Mouse (Mus musculus) frontal cortex, postnatal 25 days (tissue): ENCODE data around the gene Ndst2.
A peak's percentile ranks its signal among the peaks of the same experiment; 100 is the strongest.
"Not testable (repeated sequence)": the region's sequence is repeated elsewhere in the genome, so short reads cannot be mapped to it uniquely, and the experiment has no call there.

Source experiments
- DNase-seq, 2 experiments: peaks; one replicate each; pipeline ENCODE4 v3.0.0; 2022; ENCODE audit warnings: low spot score in 2 of 2

Ndst2 gene

DNA sequence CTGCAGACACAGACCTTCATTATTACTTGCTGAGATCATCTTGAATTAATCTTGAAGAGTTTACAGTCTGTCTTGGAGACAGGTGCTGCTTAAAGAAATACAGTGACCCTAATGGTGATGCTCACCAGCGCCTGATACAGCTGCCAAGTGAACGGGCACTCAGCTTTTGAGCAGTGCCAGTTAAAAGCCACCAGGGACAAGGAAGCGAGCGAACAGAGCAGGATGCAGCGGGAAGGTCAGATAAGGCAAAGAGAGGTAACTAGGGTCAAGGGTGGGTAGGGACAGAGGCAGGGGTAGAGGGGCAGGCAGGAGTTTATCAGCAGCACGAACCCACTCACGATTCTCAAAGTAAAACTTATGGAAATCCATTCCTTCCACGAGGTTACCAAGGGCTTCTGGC is 4.1 kb upstream of the Ndst2 start:
- no peak for DNase-seq

DNA sequence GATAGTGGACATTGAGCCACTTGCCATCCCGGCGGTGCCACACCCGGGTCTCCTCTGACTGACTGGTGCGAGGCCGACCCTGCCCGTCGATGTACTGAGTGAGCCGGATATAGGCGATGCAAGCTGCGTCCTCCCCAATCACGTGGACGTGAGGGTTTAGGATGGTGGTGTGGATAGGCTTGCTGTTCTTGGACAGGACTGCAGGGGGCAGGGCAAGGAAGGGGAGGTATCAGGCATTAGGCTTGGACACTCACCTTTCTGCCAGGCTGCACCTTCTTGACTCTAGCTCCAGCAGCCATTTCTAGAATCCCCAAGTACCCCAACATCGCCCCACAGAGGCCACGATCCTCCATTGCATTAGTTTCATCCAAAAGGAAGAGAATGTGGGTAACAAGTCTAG is 2.9 kb upstream of the Ndst2 start:
- no peak for DNase-seq

DNA sequence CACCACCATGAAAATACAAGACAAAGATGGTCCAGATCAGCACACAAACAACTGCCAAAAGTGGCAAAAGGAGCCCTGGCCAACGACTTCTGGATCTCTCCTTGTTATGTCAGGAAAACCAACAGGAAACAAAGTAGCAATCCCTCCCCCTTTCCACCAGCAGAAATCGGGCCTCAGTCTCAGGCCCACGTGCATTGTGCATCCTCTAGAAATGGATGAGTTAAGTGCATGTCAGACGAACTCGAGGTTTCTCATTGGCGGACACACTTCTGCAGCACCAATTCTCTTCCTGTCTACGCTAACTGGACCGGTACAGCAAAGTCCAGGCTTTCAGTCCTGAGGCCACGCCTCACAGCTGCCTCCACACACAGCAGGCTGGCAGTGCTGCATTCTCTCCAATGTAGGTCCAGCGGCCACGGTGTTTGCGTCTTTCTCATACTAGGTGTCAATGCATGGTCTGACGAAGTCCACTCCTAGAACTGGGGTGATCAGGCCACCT is 1.6 kb upstream of the Ndst2 start:
- no peak for DNase-seq

DNA sequence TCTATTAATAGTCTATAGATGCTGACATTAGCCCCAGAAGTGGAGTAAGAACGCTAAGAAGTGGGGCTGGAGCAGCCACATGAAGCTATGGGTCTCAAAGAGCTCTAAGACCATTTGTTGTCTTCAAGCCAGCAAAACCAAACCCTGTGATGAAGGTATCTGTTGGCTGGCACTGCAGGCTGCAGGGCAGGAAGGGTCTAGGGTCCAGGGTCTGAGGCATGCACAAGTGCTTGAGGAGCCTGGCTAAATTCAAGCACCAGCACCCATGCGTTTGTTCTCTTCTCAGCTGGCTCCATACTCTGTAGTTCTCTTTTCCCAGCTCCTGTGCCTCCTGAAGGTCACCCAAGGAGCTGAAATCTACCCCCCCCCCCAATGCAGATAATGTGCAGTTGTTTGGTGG is 690 bp upstream of the Ndst2 start:
- DNase-seq, result no peak

DNA sequence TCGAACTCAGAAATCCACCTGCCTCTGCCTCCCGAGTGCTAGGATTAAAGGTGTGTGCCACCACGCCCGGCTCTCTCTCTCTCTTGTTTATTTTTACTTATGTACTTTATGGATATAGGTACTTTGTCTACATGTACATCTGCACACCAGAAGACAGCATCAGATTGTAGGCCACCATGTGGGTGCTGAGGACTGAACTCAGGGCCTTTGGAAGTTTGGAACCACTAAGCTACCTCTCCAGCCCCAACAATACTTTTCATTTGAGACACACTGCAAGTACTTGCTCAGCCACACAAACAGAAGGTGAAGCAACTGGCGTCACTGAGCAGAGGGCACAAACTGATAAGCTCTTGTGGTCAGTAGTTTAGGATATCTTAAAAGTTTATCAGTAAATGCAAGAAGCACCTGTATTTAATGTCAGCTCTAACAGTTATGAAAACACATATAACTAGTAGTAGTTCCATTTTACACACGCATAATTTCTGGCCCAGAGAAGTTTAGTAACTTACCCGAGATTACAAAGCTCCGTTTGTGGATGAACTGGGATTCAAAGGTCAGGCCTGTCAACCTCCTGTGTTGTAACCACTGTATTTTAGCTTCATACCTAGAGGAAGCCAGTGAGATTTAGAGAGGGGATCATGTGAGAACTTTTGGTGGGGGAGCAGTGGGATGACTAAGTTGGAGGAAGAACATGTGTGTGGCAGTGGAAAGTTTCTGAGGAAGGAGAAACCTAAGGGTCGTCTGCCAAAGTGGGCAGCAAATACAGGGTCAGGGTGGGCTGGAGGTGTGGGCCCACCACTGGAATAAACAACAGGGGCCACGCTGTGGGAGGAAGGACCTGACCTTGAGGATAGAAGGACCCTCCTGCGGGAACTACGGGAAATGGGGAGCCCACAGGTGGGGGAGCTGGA is 1.1 kb downstream of the Ndst2 start:
- DNase-seq, result no peak

DNA sequence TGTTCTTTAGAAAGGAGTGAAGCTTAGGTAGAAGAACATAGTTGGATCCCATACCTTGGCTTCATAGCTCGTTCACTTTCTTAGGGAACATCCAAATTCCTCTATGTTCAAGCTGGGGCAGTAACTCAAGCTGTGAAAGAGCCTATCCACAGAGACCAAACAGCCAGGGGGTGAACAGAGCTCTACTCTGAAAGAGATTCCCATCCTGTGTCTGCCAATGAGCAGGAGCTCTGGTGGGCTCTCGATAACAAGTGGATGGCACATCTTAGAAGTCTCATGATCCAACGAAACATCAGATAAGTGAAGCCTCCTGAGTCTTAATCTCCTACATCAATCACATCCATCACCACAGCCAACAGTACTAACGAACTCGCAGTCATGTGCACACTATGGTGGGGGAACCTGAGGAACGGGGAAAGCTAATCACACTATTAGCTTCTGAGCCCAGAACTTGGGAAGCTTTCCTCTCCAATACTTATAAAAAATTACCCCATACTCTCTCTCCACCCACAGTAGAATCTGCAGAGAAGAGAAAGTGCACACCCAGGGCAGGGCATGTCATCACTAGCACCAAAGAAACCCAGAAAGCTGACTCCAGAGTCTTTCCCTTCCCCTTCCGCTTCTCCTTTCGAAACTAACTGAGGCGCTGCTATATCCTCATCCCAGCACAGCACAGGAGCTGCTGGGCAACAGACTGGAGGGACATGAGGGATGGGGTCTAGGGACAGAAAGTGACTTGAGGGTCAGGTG is 3.3 kb downstream of the Ndst2 start:
- DNase-seq, result no peak

DNA sequence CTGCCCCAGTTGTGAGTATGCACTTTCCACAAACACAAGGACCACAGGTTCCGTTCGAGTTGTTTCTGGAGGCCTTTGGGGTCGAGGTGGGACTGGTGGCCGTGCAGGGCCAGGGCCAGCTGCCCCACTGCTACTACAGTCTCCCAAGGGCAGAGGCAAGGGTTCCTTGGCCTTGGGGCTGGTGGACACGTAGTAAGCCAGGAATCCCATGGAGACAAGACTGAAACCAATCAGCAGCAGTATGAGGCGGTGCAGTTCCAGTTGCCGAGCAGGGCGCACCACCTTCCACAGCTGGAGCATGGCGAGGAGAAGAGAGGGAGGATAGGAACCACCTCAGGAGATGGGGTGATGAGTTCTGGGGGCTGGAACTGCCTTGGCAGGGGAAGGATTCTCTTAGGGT is 4.5 kb downstream of the Ndst2 start:
- DNase-seq, result no peak

DNA sequence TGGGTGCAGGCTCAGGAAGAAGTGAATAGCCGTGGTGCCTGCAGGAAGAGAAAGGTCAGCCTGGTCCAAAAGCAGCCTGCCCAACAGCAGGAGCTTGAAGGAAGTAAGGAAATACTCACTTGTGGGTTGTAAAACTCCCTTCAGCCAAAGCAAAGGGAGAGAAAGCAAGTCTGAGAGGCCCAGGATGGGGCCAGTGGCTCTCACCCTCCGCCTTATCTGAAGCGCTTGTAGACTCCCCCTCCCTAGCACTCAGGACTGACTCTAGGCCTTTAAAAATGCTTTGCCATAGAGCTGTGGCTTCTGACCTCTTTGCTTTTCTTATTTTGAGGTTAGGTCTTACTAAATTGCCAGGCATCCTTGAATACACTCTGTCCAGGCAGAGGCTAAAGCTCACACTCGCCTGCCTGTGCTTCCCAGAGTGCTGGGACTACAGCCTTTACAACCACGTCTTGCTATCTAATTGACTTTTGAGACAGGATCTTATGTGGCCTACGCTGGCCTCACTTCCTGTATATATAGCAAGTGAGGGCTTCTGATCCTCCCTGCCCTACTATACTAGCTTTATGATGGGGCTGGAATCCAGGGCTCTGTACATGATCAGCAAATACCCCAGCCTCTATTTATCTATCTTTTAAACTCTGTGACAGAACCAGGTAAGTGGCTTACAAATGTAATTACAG is 8.6 kb downstream of the Ndst2 start:
- no peak for DNase-seq

DNA sequence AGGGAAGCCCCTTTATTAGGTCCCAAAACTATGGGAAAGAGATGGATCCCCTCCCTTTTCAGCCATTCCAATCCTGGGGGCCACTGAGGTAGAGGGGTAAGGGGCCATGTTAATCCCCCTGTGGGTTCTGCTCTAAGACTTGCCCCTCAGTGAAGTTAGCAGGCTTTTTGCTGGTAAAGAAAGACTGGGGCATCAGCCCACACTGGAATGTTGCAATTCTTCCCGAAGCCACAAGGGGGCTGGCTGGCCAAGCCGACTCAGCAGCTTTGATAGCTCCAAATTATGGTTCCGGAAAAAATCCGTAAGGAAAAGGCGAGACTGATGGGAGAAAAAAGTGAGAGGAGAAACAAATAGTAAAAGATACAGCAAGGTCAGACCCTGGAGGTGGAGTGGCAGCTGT is 10.3 kb downstream of the Ndst2 start:
- peak; percentile 42 to 55 for DNase-seq

DNA sequence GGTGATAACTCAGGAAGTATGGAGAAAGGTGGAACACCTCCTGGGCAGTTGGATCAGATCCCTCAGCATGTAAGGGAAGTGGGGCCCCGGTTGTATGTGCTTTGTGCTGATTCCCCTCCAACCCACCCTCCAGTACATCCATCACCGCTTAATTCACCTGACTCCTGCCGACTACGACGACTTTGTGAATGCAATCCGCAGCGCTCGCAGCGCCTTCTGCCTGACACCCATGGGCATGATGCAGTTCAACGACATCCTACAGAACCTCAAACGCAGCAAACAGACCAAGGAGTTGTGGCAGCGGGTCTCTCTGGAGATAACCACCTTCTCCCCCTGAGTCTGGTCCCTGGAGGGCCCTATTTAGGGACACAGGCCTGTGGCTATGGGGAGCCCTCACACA is 11.4 kb downstream of the Ndst2 start:
- no peak for DNase-seq

DNA sequence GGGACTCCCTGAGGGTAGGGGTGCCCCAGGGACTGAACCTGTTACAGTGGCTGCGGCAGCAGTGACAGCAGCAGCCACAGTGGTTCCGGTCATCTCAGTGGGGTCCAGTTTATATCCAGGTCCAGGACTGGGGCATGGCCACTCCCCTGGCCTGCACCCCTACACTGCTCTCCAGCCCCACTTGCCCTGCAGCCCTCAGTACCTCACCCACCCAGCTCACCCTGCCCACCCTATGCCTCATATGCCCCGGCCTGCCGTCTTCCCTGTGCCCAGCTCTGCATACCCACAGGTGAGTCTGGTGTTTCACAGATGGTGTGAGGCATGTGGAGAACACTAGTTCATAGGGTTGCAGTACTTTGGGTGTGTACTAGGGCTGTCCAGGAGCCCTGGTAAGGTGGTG is 13.0 kb downstream of the Ndst2 start:
- DNase-seq, result no peak

DNA sequence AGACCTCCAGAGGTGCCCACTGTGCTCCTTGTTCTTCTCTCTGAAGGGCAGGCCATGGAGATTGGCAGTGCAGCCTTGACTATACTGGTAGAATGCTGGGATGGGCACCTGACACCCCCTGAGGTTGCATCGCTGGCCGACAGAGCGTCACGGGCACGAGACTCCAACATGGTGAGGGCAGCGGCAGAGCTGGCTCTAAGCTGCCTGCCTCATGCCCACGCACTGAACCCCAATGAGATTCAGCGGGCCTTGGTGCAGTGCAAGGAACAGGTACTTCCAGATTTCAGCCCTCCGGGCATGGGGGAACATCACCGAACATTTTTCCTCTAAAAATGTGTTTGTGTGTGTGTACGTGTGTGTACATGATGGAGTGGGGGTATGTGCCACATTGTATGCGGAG is 14.6 kb downstream of the Ndst2 start:
- DNase-seq, result no peak

DNA sequence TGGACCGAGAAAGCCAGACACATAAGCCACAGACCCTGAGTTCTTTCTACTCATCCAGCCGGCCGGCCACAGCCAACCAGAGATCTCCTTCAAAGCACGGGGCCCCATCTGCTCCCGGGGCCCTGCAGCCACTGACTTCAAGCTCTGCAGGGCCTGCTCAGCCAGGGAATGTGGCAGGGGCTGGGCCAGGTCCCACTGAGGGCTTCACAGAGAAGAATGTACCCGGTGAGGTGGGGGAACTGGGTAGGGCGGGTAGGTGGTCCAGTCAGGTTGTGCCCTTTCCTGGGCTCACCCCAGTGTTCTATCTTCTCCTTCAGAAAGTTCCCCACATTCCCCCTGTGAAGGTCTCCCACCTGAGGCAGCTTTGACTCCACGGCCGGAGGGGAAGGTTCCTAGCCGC is 15.9 kb downstream of the Ndst2 start:
- DNase-seq, result no peak

DNA sequence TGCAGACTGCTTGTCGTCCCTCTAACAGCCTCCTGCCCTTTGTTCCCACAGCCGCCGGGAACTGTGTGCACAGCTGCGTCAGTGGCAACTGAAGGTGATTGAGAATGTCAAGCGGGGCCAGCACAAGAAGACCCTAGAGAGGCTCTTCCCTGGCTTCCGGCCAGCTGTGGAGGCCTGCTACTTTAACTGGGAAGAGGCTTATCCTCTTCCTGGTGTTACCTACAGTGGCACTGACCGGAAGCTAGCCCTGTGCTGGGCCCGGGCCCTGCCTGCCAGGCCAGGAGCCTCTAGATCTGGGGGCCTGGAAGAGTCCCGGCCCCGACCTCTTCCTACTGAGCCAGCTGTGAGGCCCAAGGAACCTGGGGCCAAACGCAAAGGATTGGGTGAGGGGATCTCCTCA is 20.5 kb downstream of the Ndst2 start:
- DNase-seq, result no peak

DNA sequence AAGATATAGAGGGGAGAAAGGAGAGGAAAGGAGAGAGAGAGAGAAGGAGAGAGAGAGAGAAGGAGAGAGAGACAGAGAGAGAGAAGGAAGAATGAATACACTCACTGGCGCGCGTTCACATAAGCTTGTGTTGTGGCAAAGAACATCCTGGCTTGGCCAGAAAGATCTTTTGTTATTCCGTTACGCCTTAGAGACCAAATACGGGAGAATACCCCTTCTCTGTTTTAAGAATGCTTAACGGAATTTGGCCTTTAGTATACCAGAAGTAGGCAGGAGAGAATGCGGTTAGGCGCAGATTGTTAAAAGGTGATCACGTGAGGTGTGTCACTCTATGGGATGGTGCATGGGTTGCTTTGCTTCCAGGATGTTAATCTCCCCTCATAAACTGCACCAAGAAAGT is 26.1 kb downstream of the Ndst2 start:
- DNase-seq, result no peak

DNA sequence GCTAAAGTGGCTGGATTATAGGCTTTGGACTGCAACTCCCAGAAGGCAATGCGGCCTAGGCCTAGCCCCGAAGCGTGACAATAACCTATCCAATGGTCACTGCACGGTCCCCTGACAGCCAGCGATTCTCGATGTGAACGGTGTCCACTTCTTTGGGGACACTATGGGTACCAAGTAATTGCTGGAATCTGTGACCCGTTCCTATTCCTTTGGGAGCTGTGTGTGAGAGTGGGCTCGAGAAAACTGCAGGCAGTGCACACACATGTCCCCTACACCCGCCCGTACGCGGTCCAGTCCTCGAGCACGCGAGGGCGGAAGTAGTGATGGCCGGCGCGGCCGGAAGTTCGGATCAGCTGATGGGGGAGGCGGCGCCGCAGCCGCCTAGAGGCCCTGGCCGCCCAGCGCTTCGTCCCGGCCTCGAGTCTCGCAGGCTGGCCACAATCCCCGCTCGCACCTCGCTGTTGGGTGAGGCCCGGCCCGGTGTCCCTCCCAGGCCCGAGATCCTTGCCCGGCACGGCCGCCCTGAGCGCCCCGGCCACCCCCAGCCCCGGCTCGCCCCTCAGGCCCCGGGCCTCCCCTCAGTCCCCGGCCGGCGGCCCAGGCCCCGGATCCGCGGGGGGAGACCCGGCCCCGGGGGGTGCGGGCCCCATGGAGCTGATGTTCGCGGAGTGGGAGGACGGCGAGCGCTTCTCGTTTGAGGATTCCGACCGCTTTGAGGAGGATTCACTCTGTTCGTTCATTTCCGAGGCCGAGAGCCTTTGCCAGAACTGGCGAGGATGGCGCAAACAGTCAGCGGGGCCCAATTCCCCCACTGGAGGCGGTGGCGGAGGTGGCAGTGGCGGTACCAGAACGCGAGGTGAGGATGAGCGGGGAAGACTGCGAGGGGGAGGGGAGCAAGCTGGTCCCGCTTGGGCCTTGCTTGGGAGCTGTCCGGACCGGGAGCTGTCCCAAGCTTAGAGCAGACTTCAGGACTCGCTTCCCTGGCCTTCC is 26.9 kb downstream of the Ndst2 start, which contains the start of gene Zswim8:
TSS of gene Zswim8 (plus strand) at position 352 of the 990 bp plus-strand sequence.
- DNase-seq, result peak; percentile 76 to 79

DNA sequence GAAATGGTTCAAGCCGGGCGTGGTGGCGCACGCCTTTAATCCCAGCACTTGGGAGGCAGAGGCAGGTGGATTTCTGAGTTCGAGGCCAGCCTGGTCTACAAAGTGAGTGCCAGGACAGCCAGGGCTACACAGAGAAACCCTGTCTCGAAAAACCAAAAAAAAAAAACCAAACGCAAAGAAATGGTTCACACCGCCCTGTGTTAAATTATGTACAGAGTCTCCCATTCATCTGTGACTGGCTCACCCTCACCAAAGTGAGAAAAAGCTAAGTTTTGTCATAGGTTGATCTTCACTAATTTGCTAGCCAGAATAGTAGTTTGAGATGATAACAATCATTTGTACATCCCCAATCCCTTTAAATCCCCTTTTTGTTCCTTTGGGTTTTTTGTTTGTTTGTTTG is 30.9 kb downstream of the Ndst2 start:
- DNase-seq, result not testable (repeated sequence)

DNA sequence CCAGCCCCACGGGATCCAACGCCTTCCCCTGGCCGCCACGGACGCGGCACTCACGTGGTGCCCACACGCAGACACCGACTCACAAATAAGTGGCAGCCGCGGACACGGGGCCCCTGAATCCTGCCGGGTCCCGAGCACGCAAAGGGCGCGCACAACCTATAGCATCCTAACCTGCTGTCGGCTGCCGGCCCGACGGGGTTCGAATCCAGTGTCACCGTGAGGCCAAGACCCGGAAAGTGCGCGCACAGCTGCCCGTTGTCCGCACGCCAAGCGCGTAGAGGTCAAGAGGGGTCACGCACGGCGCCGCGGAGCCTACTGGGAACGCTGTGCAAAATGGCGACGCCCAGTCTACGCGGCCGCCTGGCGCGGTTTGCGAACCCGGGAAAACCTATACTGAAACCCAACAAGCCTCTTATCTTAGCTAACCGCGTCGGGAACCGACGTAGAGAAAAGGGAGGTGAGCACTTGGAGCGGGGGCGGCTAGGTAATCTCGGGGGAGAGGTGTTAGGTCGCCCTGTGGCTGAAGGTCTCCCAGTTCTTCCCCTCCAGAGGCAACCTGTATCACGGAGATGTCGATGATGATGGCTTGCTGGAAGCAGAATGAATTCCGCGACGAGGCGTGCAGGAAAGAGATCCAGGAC is 31.5 kb downstream of the Ndst2 start, which contains the start of gene Chchd1:
TSS of gene Chchd1 (plus strand) at position 266 of the 641 bp plus-strand sequence.
- peak; percentile 81 to 89 for DNase-seq

DNA sequence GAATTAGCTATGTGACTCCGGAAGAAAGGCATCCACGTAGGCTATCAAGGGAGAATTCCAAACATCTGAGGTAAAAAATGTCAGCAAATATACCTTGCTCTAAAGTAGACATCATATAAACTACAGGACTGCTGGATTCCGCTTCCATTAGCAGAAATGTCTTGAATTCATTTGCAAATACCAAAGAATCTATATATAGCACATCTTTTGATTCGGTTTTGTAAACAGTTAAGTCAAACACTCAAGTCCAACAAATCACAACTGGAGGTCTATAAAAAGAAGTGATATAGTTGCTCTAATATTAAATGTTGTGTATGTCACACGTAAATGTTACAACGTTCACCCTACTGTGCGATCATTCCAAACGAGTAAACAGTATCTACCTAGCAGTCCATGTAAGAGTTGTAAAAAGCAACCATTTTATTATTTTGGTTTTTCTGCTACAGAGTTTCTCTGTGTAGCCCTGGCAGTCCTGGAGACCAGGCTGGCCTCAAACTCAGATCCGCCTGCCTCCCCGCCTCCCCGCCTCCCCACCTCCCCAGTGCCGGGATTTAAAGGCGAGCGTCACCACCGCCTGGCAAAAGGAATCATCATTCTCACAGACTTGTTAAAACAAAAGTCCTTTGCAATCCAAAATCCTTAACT is 32.1 kb downstream of the Ndst2 start:
- no peak for DNase-seq

DNA sequence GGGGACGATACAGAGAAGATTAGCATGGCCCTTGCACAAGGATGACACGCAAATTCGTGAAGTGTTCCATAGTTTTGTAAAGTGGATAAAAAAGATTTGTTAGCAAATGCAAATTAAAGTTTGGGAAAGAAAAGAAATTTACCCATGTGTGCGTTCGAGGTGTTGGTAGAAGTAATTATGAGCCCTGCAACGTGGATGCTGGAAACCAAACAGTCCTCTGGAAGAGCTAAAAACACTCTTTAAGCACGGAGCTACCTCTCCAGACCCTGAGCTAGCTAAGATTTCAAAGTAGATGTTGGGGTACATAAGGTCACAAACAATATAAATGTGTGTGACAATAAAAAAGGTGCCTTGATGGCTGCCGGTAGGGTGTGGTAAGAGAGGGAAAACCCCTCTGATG is 32.8 kb downstream of the Ndst2 start:
- no peak for DNase-seq
